Mouse (Mus musculus) liver, adult 2 months (tissue): Measurements from ENCODE around the gene Osbp. TPM values are rescaled to one million over a fixed set of nuclear protein-coding genes. Genes with fewer than 3 reads are reported as not detected.
A peak's percentile ranks its signal among the peaks of the same experiment; 100 is the strongest.
"Not testable (repeated sequence)": the region's sequence is repeated elsewhere in the genome, so short reads cannot be mapped to it uniquely, and the experiment has no call there.

Source experiments
- DNase-seq: peaks from one replicate; pipeline ENCODE4 v3.0.0-alpha.2; 2011; ENCODE audit warnings: low read depth, low spot score; ENCODE audit errors: extremely low read depth
- H3K27ac ChIP-seq: fragments of 200-500 bp; replicated peaks from 2 replicates; pipeline ENCODE4 v1.5.1; 2012; ENCODE audit warnings: low read depth, mild to moderate bottlenecking, control low read depth, inconsistent platforms, low read length; ENCODE audit not compliant: insufficient read depth
- H3K27me3 ChIP-seq: fragments of 200-500 bp; 2 replicates; pipeline ENCODE4 v1.6.1; 2012; ENCODE audit warnings: mild to moderate bottlenecking, moderate library complexity, low read length, inconsistent platforms; ENCODE audit not compliant: control insufficient read depth, insufficient read depth
- H3K36me3 ChIP-seq: fragments of 200-500 bp; 2 replicates; pipeline ENCODE4 v1.6.1; 2012; ENCODE audit warnings: low read length, inconsistent platforms; ENCODE audit not compliant: control insufficient read depth, insufficient read depth
- H3K4me1 ChIP-seq: fragments of 200-500 bp; 2 replicates; pipeline ENCODE4 v1.6.1; 2011; ENCODE audit warnings: low read length; ENCODE audit not compliant: control insufficient read depth, insufficient read depth
- H3K4me3 ChIP-seq: fragments of 200-500 bp; 2 replicates; pipeline ENCODE4 v1.5.1; 2011; ENCODE audit warnings: low read depth, mild to moderate bottlenecking, control low read depth, low read length, moderate library complexity; ENCODE audit not compliant: insufficient read depth
- H3K79me2 ChIP-seq: fragments of 200-500 bp; 2 replicates; pipeline ENCODE4 v1.6.1; 2012; ENCODE audit warnings: inconsistent platforms, mild to moderate bottlenecking, low read length, moderate library complexity; ENCODE audit not compliant: control insufficient read depth, insufficient read depth
- H3K9ac ChIP-seq: fragments of 200-500 bp; 2 replicates; pipeline ENCODE4 v1.6.1; 2012; ENCODE audit warnings: low read depth, mild to moderate bottlenecking, control low read depth, inconsistent platforms, low read length
- CTCF ChIP-seq: fragments of 200-500 bp; IDR thresholded peaks from 2 replicates; pipeline ENCODE4 v1.5.1; 2011; ENCODE audit warnings: low read depth, low read length, control low read depth
- POLR2A ChIP-seq: fragments of 200-500 bp; IDR thresholded peaks from 2 replicates; pipeline ENCODE4 v1.6.1; 2011; ENCODE audit warnings: low read length, control low read depth; ENCODE audit not compliant: insufficient read depth; ENCODE audit errors: extremely low read depth
- WGBS: fragments of 180-500 bp; shearing (Covaris S2); methylation state at CpG from one replicate; pipeline ENCODE4 v1.1.7; 2018; 5-methylcytosine and 5-hydroxymethylcytosine counted together
- polyA plus RNA-seq: library from polyadenylated mRNA; depleted of rRNA; stranded (reverse); fragments of >200 nt; gene quantifications from 2 replicates; pipeline ENCODE4 v1.2.3, GENCODE M21; 2012
- total RNA-seq: library from RNA; depleted of rRNA; stranded (reverse); fragments of >200 nt; gene quantifications from 2 replicates; pipeline ENCODE4 v1.2.3, GENCODE M21; 2014

Gene Osbp
- total and polyA plus RNA-seq, 2 experiments = 14.1 to 22.8 TPM

GRCm38 (mm10) chr19:11975683-11976082 is 9.9 kb downstream of the Osbp start:
- Histone ChIP-seq H3K36me3 (peaks cover 73% of the 10 kb centered on the region), H3K4me3 (no peak overlapping the region), H3K27me3 (no peaks in the 10 kb centered on the region), H3K79me2 (peaks cover 6% of the 10 kb centered on the region; the same call in 1 of the 2 replicates), H3K4me1 (peaks cover 5% of the 10 kb centered on the region), H3K27ac (no peak overlapping the region), H3K9ac (no peak overlapping the region)
- no peak for TF ChIP-seq POLR2A
- TF ChIP-seq CTCF = no peak
- 89% methylated on average over 4 of the region's 4 CpGs for WGBS
- DNase-seq = no peak

DNA sequence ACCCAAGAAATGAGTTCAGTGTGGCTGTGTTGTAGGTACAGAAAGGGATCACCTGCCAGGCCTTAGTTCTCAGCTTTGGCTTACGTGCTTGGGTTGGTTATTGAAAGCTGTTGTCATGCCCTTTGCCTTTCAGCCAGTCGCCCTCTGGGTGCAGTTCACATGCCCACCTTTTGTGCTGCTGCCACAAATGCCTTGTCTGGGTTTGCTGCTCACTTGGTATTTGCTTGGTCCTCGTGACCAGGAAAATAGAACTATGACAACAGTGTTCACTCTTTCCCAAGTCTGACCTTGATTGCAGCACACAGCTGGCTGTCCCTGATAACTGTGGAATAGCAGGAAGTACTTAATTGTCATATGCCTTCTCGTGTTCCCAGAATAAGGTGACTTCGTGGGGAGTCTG is 11.6 kb downstream of the Osbp start:
- no peak overlapping the region for H3K4me3 ChIP-seq
- peaks cover 5% of the 10 kb centered on the region for H3K4me1 ChIP-seq
- no peaks in the 10 kb centered on the region for H3K27me3 ChIP-seq
- TF ChIP-seq CTCF (no peak), POLR2A (no peak)
- H3K36me3 ChIP-seq = peaks cover 71% of the 10 kb centered on the region
- 0 out of 2 replicates have a peak overlapping the region, but pooled peaks have one; percentile 28 for H3K27ac ChIP-seq
- peak; percentile 76 for DNase-seq
- H3K9ac ChIP-seq = no peak overlapping the region
- peaks cover 6% of the 10 kb centered on the region; the same call in 1 of the 2 replicates for H3K79me2 ChIP-seq
- 39% methylated on average over 5 of the region's 5 CpGs for WGBS

DNA sequence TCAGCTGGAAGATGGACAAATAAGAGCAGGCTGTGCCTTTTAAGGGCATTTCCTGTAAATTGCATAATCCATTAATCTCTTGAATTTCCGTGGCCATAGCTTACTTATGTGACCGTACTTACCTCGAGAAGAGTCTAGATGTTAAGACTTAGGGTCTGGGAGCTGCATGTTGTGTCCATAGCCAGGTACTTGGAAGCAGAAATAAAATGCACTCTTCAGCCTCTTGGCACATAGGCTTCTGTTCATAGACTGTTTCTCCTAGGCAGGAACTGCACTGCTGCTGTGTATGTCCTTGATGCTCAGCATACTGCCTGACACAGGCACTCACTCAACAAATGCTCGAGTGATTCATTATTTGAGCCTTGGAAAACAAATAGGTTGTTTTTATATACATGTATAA is 14.7 kb downstream of the Osbp start:
- Histone ChIP-seq H3K4me1 (peaks cover 5% of the 10 kb centered on the region), H3K9ac (no peak overlapping the region), H3K27me3 (no peaks in the 10 kb centered on the region), H3K4me3 (no peak overlapping the region), H3K36me3 (peaks cover 75% of the 10 kb centered on the region), H3K27ac (no peak overlapping the region), H3K79me2 (peaks cover 3% of the 10 kb centered on the region; the same call in 1 of the 2 replicates)
- TF ChIP-seq POLR2A (no peak), CTCF (no peak)
- DNase-seq = no peak
- WGBS = 75% methylated on average over 4 of the region's 4 CpGs

DNA sequence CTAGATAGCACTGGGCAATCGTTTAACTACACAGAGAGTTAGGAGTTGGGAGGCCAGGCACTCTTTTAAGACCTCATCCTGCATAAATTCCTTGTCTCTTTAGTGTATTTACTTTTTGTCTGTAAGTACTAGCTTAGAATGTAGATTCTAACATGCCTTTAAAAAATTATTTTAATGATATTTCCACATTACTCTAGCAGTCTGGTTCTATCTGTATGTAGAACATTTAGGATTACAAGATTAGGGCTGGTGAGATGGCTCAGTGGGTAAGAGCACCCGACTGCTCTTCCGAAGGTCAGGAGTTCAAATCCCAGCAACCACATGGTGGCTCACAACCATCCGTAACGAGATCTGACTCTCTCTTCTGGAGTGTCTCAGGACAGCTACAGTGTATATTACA is 18.9 kb downstream of the Osbp start:
- H3K27me3 ChIP-seq, H3K4me3 ChIP-seq, H3K4me1 ChIP-seq, DNase-seq, H3K79me2 ChIP-seq, H3K9ac ChIP-seq, H3K27ac ChIP-seq: not testable (repeated sequence)
- peaks cover 74% of the 10 kb centered on the region for H3K36me3 ChIP-seq
- 79% methylated on average over 5 of the region's 5 CpGs for WGBS

DNA sequence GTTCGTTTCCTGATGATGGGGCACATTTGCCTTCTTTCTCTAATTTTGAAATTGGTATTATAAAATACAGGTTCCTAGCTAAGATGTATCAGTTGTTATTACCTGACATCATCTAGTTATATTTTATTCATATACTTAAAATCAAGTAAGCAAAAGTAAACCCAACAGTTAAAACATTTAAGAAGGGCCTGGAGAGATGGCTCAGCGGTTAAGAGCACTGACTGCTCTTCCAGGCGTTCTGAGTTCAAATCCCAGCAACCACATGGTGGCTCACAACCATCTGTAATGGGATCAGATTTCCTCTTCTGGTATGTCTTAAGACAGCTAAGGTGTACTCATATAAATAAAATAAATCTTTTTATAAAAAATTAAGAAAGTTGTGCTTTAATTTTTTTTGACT is 22.1 kb downstream of the Osbp start:
- Histone ChIP-seq H3K9ac (no peak overlapping the region), H3K79me2 (no peaks in the 10 kb centered on the region), H3K27me3 (no peaks in the 10 kb centered on the region), H3K4me1 (no peaks in the 10 kb centered on the region), H3K27ac (no peak overlapping the region), H3K36me3 (peaks cover 68% of the 10 kb centered on the region), H3K4me3 (no peak overlapping the region)
- no peak for TF ChIP-seq CTCF
- no peak for TF ChIP-seq POLR2A
- no peak for DNase-seq
- WGBS = 89% methylated on average over 3 of the region's 3 CpGs

- H3K27me3 ChIP-seq = no peaks in the 10 kb centered on the region
- no peak overlapping the region for H3K4me3 ChIP-seq
- H3K27ac ChIP-seq = no peak overlapping the region
- 90% methylated on average over 7 of the region's 7 CpGs for WGBS
- DNase-seq = no peak
- H3K36me3 ChIP-seq = peaks cover 54% of the 10 kb centered on the region
- peaks cover 3% of the 10 kb centered on the region for H3K4me1 ChIP-seq
- no peaks in the 10 kb centered on the region for H3K79me2 ChIP-seq
- TF ChIP-seq POLR2A = no peak
- H3K9ac ChIP-seq = no peak overlapping the region
Measured at GRCm38 (mm10) chr19:11989334-11989733, 23.6 kb downstream of the Osbp start.
